Mouse (Mus musculus) megakaryocyte-erythroid progenitor cell, adult 5 weeks (primary cell): Measurements from ENCODE around the gene Mrgprx1. TPM values are rescaled to one million over a fixed set of nuclear protein-coding genes. Genes with fewer than 3 reads are reported as not detected.

Experiments
- polyA plus RNA-seq: library from polyadenylated mRNA; stranded (reverse); fragments of >175 nt; gene quantifications from 2 replicates; pipeline ENCODE4 v1.2.3, GENCODE M21; 2012

The Mrgprx1 gene
- polyA plus RNA-seq = not detected in 2 replicates

GRCm38 (mm10) chr7:48027497-48027896 lies at the start of gene Mrgprx1:
Gene Mrgprx1 (minus strand): TSS chr7:48027597.

GRCm38 (mm10) chr7:47981995-47982394 lies 45.4 kb downstream of the Mrgprx1 start, which contains the start of gene Mrgpra4:
Gene Mrgpra4 (minus strand): TSS chr7:47982095.

Other genes starting within 250 kb of the Mrgprx1 start
- gene Mrgpra4, start 45.5 kb downstream of the Mrgprx1 start, polyA plus RNA-seq = not detected in 2 replicates
- gene Mrgprb5, start 141.4 kb upstream of the Mrgprx1 start, polyA plus RNA-seq = not detected in 2 replicates
- not detected in 2 replicates for gene Mrgprb4, start 171.7 kb upstream of the Mrgprx1 start, polyA plus RNA-seq